Mouse (Mus musculus): ENCODE results near the gene D630045J12Rik. TPM values are rescaled to one million over a fixed set of nuclear protein-coding genes. Genes with fewer than 3 reads are reported as not detected.
A peak's percentile ranks its signal among the peaks of the same experiment; 100 is the strongest.

Gene D630045J12Rik
- total RNA-seq, 2 experiments from 2014 or later = 1.6 TPM

GRCm38 (mm10) chr6:38092539-38092938 is 161.3 kb downstream of the D630045J12Rik start:
- DNase-seq = no peak

GRCm38 (mm10) chr6:38087242-38088026 is 166.4 kb downstream of the D630045J12Rik start:
- no peak for DNase-seq

GRCm38 (mm10) chr6:38083204-38083603 is 170.6 kb downstream of the D630045J12Rik start:
- DNase-seq = no peak

- DNase-seq = peak; percentile 34 to 40
Observed at GRCm38 (mm10) chr6:38081727-38082341, 172.0 kb downstream of the D630045J12Rik start.

GRCm38 (mm10) chr6:38080364-38080763 is 173.4 kb downstream of the D630045J12Rik start:
- no peak for DNase-seq

GRCm38 (mm10) chr6:38073592-38073991 is 180.2 kb downstream of the D630045J12Rik start:
- DNase-seq = no peak

Other genes with a start within 250 kb of the D630045J12Rik start
- under 1 TPM; 0.47 to 0.67 TPM for gene Svopl, start 207.0 kb downstream of the D630045J12Rik start, total RNA-seq (2021)
- not detected for gene Tmem213, start 144.8 kb downstream of the D630045J12Rik start, total RNA-seq (2021)
- gene Atp6v0a4, start 129.4 kb downstream of the D630045J12Rik start, total RNA-seq (2021) = 1 to 10 TPM in 1 of 2 experiments, under 1 TPM in 1; 0.72 to 1.4 TPM
- gene Zc3hav1l, start 45.2 kb upstream of the D630045J12Rik start, total RNA-seq (2021) = 1 to 10 TPM; 1.1 to 1.3 TPM
- 10 to 100 TPM; 16.2 to 18.9 TPM for gene Zc3hav1, start 100.6 kb upstream of the D630045J12Rik start, total RNA-seq (2021)
- 1 to 10 TPM; 1.7 to 2.4 TPM for gene Ttc26, start 127.5 kb upstream of the D630045J12Rik start, total RNA-seq (2021)
- gene Ubn2, start 179.9 kb upstream of the D630045J12Rik start, total RNA-seq (2021) = 10 to 100 TPM; 16.9 to 21.3 TPM

Data from heart, adult 18-20 months (tissue).